Mouse (Mus musculus): ENCODE data around the gene Cfap97d1.

Cfap97d1 gene

DNA sequence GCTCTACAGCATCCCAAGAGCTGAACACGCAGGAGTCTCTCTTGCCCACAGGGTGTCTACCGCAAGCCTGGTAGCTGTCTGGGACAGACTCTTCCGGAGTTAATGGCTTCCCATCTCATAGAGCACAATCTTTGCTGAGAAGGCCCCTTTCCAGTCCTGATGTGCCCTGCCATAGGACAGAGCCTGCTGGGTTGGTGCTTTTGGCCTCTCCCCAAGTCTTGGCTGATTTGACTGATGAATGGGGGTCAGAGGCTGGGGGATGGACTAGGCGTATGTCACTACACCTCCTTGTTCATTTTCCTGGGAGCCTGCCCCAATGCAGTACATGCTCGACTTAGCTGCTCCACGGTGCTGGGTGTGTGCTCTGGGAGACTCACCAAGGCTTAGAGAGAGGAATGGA lies 53.7 kb downstream of the Cfap97d1 start:
- no peak for DNase-seq (ENCODE audit: low read depth)

DNA sequence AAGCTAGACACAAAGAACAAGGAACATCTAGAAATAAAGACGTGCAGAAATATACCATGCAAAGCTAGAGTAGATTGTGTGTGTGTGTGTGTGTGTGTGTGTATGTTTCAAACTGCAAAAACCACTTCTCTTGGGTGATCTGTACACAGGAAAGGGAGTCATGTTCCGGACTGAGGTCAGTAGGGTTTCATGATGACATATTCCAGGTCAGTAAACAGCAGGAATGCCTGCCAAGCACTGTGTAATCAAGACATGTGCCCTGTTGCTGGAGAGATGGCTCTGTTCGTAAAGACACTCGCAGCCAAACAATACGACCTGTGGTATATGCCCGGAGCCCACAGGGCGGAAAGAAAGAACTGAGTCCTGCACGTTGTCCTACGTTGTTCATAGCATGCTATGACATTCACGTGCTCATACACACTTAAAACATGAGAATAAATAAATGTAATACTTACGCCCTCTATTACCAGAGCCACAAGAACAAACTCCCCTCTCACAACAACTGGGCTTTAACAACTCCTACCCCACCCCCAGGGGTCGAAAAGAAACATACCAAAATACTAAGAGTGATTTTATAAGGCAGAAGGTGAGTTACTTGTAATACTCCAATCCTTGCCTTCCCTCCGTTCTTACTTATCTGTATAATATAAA lies 55.5 kb downstream of the Cfap97d1 start:
- DNase-seq (ENCODE audit: low read depth), result no peak

DNA sequence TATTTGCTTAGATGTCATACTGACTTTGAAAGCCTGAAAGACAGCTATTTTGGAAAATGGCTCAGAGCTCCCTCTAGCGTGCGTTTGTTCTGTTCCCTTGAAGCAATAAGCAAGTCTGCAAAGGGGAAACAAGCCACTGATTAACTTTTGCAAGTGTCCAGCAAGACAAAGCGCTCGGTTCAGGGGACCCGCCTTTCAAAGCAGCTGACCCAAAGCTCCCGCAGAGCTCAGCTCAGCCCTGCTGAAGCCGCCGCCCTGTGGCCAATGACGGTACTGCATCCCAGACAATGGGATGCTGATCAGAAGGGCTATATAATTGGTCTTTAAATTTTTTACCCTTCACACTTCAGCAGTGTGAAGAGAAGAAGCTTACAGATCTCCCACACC lies 56.1 kb downstream of the Cfap97d1 start:
- peak; percentile 65 for DNase-seq (ENCODE audit: low read depth)

DNA sequence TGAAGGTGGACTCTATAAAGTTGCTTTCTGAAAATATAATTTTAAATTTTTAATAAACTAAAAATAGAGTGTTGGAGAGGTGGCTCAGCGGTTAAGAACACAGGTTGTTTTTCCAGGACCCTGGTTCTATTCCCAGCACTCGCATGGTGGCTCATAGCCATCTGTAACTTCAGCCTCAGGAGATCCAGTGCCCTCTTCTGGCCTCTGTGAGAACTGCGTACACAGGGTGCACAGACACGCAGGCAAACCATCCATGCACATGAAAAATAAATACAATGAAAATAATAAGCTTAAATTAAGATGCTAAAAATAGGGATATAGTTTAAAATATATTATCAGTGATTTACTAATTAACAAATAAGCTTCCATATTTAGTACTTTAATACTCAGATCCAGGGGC lies 56.6 kb downstream of the Cfap97d1 start:
- DNase-seq (ENCODE audit: low read depth), result no peak

DNA sequence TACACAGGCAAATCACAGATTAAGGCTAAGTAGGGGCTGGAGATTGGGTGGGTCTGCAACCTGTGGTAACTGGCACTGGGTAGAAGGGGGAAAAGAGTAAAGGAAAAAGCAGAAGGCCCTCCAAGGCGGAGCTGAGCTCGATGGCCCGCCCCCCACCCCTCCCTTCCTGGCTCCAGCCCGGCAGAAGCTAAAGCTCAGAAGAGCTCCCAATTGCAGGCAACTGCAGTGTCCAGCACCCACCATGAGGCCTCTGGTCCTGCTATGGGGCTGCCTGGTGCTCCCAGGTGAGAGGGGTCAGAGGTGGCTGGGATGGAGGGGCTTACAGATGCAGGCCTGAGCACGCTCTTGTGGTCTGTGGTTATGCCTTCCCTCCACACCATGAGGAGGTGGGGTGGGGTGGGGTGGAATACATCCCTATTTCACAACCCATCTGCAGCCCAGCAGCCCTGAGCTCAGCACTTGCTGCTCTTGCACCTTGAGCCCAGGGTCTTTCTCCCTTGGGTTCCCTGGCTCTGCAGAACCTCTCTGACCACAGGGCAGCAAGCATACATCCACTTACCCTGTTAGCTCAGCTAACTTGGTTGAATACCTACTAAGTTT lies 57.4 kb downstream of the Cfap97d1 start, which contains the start of gene Cd300lg:
TSS of gene Cd300lg (plus strand) at position 160 of the 600 bp plus-strand sequence.
- DNase-seq (ENCODE audit: low read depth), result no peak
